Mouse (Mus musculus): ENCODE results near the gene Tet3.

GRCm38 (mm10) chr6:83323652-83324419, 135.0 kb downstream of the Tet3 start:
- no peak for TF ChIP-seq CTCF (IDR thresholded peaks at IDR 0.05; ENCODE audit: low read depth)
- TF ChIP-seq EP300 (IDR thresholded peaks at IDR 0.05; ENCODE audit: low read depth), result no peak

Data from liver, postnatal 0 days (tissue).